ENCODE assay signal across 38 mouse cellular contexts in the genomic region with DNA sequence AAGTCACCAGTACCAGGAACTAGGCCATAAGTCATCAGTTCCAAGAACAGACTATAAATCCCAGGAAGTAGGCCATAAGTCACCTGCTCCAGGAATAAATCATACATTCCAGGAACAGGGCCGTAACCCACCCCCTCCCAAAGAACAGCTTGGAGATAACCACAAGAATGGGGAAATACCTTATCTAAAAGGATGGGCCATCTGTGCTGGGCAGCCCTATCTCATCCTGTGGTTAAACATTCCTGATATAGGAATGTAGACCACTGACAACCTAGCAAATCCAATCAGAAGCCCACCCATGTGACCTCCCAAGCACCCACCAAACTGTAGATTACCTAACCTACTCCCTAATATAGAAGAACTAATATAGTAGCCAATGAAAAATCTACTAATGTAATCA. TPM values are rescaled to one million over a fixed set of nuclear protein-coding genes. Genes with fewer than 3 reads are reported as not detected.
"Had no signal": no experiment of that assay in that cellular context is flagged by ENCODE, and none has a peak within 500 bp of the region (broad histone marks: within the 10 kb centered on the region; RNA-seq: fewer than 3 reads in every experiment).

No protein-coding gene starts in this region.

- H3K9ac ChIP-seq: heart, embryonic 12.5 days; hindbrain, embryonic 13.5 days; hindbrain, embryonic 15.5 days; kidney, embryonic 15.5 days; limb, embryonic 13.5 days; limb, embryonic 15.5 days; liver, embryonic 12.5 days; liver, embryonic 14.5 days had no signal

- H3K36me3 ChIP-seq: heart, embryonic 10.5 days; heart, embryonic 12.5 days; hindbrain, embryonic 13.5 days; hindbrain, embryonic 15.5 days; kidney, embryonic 15.5 days; limb, embryonic 13.5 days; limb, embryonic 15.5 days; liver, embryonic 12.5 days had no signal

- DNase-seq: gastrocnemius, postnatal 14 days; gastrocnemius, postnatal 36 days; heart, adult 11 months; heart, adult 2 months; heart, postnatal 10 days; kidney, adult 11 months; kidney, adult 9 months; kidney, postnatal 14 days; kidney, postnatal 36 days; layer of hippocampus, adult 9-11 months; layer of hippocampus, postnatal 36 days; left cerebral cortex, postnatal 4 days had no signal

- H3K4me1 ChIP-seq: heart, embryonic 10.5 days; heart, embryonic 12.5 days; hindbrain, embryonic 13.5 days; hindbrain, embryonic 15.5 days; kidney, embryonic 15.5 days; limb, embryonic 13.5 days; limb, embryonic 15.5 days; liver, embryonic 12.5 days had no signal

- ATAC-seq: hindbrain, postnatal 0 days; liver, embryonic 12.5 days had no signal

- H3K27ac ChIP-seq: heart, adult 2 months; heart, embryonic 10.5 days; hindbrain, embryonic 13.5 days; hindbrain, embryonic 15.5 days; hindbrain, postnatal 0 days; kidney, embryonic 15.5 days; kidney, postnatal 0 days; limb, embryonic 13.5 days; limb, embryonic 15.5 days; liver, embryonic 12.5 days; liver, embryonic 14.5 days had no signal

- H3K4me2 ChIP-seq: heart, embryonic 12.5 days; hindbrain, embryonic 13.5 days; hindbrain, embryonic 15.5 days; kidney, embryonic 15.5 days; limb, embryonic 13.5 days; limb, embryonic 15.5 days; liver, embryonic 12.5 days had no signal

- H3K27me3 ChIP-seq: heart, embryonic 12.5 days; limb, embryonic 13.5 days; limb, embryonic 15.5 days; liver, embryonic 12.5 days had no signal

- H3K4me3 ChIP-seq: heart, adult 2 months; heart, embryonic 10.5 days; heart, embryonic 12.5 days; hindbrain, embryonic 13.5 days; hindbrain, embryonic 15.5 days; kidney, embryonic 15.5 days; limb, embryonic 13.5 days; limb, embryonic 15.5 days; liver, embryonic 12.5 days had no signal

- H3K9me3 ChIP-seq: heart, embryonic 10.5 days; heart, embryonic 12.5 days; hindbrain, embryonic 13.5 days; hindbrain, embryonic 15.5 days; kidney, embryonic 15.5 days; limb, embryonic 13.5 days; limb, embryonic 15.5 days; liver, embryonic 12.5 days had no signal

RNA-seq across cellular contexts. Expression of gene Ppef1, which starts 9.8 kb away (rescaled TPM):
- total RNA-seq: gastrocnemius, adult 18-20 months; gastrocnemius, adult 8-10 months; gastrocnemius, postnatal 14 days; gastrocnemius, postnatal 36 days; heart, adult 2 months; heart, postnatal 10 days; heart, postnatal 25 days; hematopoietic stem cell, adult 5-6 weeks; liver, adult 2 months had no signal
- polyA plus RNA-seq: gonadal fat pad, adult 2 months; heart, embryonic 12.5 days; heart, embryonic 14.5 days; heart, embryonic 16.5 days; hindbrain, embryonic 11.5 days; intestine, embryonic 14.5 days; kidney, adult 2 months; kidney, embryonic 15.5 days; kidney, postnatal 0 days; large intestine, adult 2 months; liver, adult 2 months; liver, embryonic 14.5 days had no signal

RNA-seq across cellular contexts. Expression of gene Rs1, which starts 22.4 kb away (rescaled TPM):
- total RNA-seq: gastrocnemius, adult 18-20 months; hematopoietic stem cell, adult 5-6 weeks; hindbrain, postnatal 0 days; layer of hippocampus, postnatal 14 days; layer of hippocampus, postnatal 36 days; left cerebral cortex, postnatal 10 days; liver, adult 2 months had no signal
- polyA plus RNA-seq: gonadal fat pad, adult 2 months; heart, embryonic 10.5 days; heart, embryonic 12.5 days; heart, embryonic 14.5 days; heart, embryonic 16.5 days; hindbrain, postnatal 0 days; kidney, adult 2 months; kidney, embryonic 15.5 days; kidney, postnatal 0 days; large intestine, adult 2 months; limb, embryonic 11.5 days; liver, adult 2 months; liver, embryonic 12.5 days; liver, embryonic 14.5 days had no signal
